Mouse (Mus musculus): ENCODE measurements around the gene Gm37240.

- TF ChIP-seq EP300 (optimal IDR thresholded peaks at IDR 0.05) (no peak), CTCF (IDR thresholded peaks at IDR 0.05; ENCODE audit: low read depth) (peak; percentile 10; the same call in 1 of the 2 replicates)
Measured at GRCm38 (mm10) chr3:84955857-84956256, 931.5 kb downstream of the Gm37240 start.
